32 mouse cellular contexts compared by ENCODE assay signal in the genomic region with DNA sequence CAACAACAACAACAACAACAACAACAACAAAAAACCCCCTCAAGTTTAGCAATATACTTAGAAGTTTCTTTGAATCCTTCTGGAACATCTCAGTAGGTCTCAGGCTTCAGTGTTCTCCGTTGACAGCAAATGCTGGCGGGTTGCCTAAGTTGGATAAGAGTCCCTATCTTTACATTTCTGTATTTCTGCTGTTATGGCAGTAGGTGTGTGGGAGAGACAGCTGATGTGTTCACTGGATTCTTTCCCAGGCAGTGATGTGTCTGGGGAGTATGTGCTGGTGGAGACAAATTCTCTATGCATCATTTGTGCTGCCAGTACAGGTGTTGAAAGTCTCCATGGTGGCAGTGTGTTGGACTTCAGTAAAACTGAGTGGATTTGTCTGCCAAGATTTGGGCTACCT. TPM values are rescaled to one million over a fixed set of nuclear protein-coding genes. Genes with fewer than 3 reads are reported as not detected.
DNase-seq lines count a peak whose midpoint lies in the region; ATAC-seq lines count a peak whose summit lies in the region.
"Had no signal": no experiment of that assay in that cellular context is flagged by ENCODE, and none has a peak within 500 bp of the region (broad histone marks: within the 10 kb centered on the region; RNA-seq: fewer than 3 reads in every experiment).

No protein-coding gene starts in this region.

- H3K9ac ChIP-seq in liver, embryonic 12.5 days, result no peak overlapping the region
- H3K9ac ChIP-seq: hindbrain, embryonic 15.5 days; limb, embryonic 13.5 days; liver, embryonic 13.5 days; lung, embryonic 15.5 days had no signal

- H3K4me2 ChIP-seq in liver, embryonic 12.5 days, result no peak overlapping the region
- H3K4me2 ChIP-seq: hindbrain, embryonic 15.5 days; limb, embryonic 13.5 days; liver, embryonic 13.5 days; lung, embryonic 15.5 days had no signal

- no peak overlapping the region for H3K27ac ChIP-seq in liver, embryonic 12.5 days
- H3K27ac ChIP-seq: embryonic facial prominence, embryonic 10.5 days; gastrocnemius, adult 2 months; heart, embryonic 10.5 days; hindbrain, embryonic 15.5 days; layer of hippocampus, adult 2 months; limb, embryonic 13.5 days; liver, embryonic 13.5 days; lung, embryonic 15.5 days had no signal

- ATAC-seq in frontal cortex, adult (ENCODE audit: low TSS enrichment), result peak; percentile 99
- ATAC-seq in liver, embryonic 12.5 days, result no peak
- ATAC-seq: forebrain, embryonic 16.5 days had no signal

- intact Hi-C loops in left cerebral cortex, postnatal 14 days (cut with DNase I), result no loop called here

- H3K27me3 ChIP-seq in liver, embryonic 12.5 days (replicated peaks), result no peaks in the 10 kb centered on the region
- H3K27me3 ChIP-seq: hindbrain, embryonic 15.5 days; limb, embryonic 13.5 days; liver, embryonic 13.5 days; lung, embryonic 15.5 days; megakaryocyte, embryonic 14.5 days had no signal

- H3K9me3 ChIP-seq in liver, embryonic 12.5 days (replicated peaks), result no peaks in the 10 kb centered on the region
- H3K9me3 ChIP-seq: embryonic facial prominence, embryonic 10.5 days; heart, embryonic 10.5 days; hindbrain, embryonic 15.5 days; limb, embryonic 13.5 days; liver, embryonic 13.5 days; lung, embryonic 15.5 days; megakaryocyte, embryonic 14.5 days had no signal

- H3K36me3 ChIP-seq in liver, embryonic 12.5 days, result no peaks in the 10 kb centered on the region
- H3K36me3 ChIP-seq: embryonic facial prominence, embryonic 10.5 days; heart, embryonic 10.5 days; hindbrain, embryonic 15.5 days; limb, embryonic 13.5 days; liver, embryonic 13.5 days; lung, embryonic 15.5 days had no signal

- peak; percentile 15 for DNase-seq in layer of hippocampus, adult 11-12 months (ENCODE audit: low spot score)
- DNase-seq in layer of hippocampus, adult 18-20 months (ENCODE audit: low spot score in 2 of 2), result no peak
- DNase-seq in left cerebral cortex, postnatal 14 days (ENCODE audit: low spot score in 2 of 2), result peak; percentile 59 to 81
- DNase-seq in right cerebral cortex, postnatal 25 days, result peak; percentile 39
- no peak for DNase-seq in kidney, adult 18-20 months
- DNase-seq in adrenal gland, adult 8-10 months, result no peak
- DNase-seq: adrenal gland, postnatal 25 days; cerebellum, adult 11 months; cerebellum, postnatal 10 days; gastrocnemius, adult 2 months; heart, postnatal 4 days; kidney, adult 8-10 months; kidney, postnatal 10 days; liver, embryonic 13.5 days; lung, postnatal 36 days; midbrain, embryonic 14.5 days had no signal

- H3K4me3 ChIP-seq in liver, embryonic 12.5 days, result no peak overlapping the region
- H3K4me3 ChIP-seq: embryonic facial prominence, embryonic 10.5 days; gastrocnemius, adult 2 months; heart, embryonic 10.5 days; hindbrain, embryonic 15.5 days; layer of hippocampus, adult 2 months; limb, embryonic 13.5 days; liver, embryonic 13.5 days; lung, embryonic 15.5 days; megakaryocyte, embryonic 14.5 days; myocyte had no signal

- no peaks in the 10 kb centered on the region for H3K4me1 ChIP-seq in liver, embryonic 12.5 days
- H3K4me1 ChIP-seq: embryonic facial prominence, embryonic 10.5 days; heart, embryonic 10.5 days; hindbrain, embryonic 15.5 days; limb, embryonic 13.5 days; liver, embryonic 13.5 days; lung, embryonic 15.5 days; megakaryocyte, embryonic 14.5 days had no signal

- 53% methylated on average over 2 of the region's 2 CpGs for WGBS in liver, embryonic 12.5 days (ENCODE audit: insufficient replicate concordance)

RNA-seq across cellular contexts. Expression of a gene that starts 22.4 kb away (rescaled TPM):
- total RNA-seq in layer of hippocampus, adult 18-20 months (2021), result 1 to 10 TPM; 5.1 to 7.8 TPM
- 10 to 100 TPM; 18.9 to 21.7 TPM for total RNA-seq in left cerebral cortex, postnatal 14 days (2021)
- under 1 TPM in 3 of 4 experiments, not detected in 1; 0.38 to 0.70 (median 0.46) TPM for total RNA-seq in adrenal gland, adult 8-10 months (2022)
- 0.35 and 0.45 TPM in 2 replicates for polyA plus RNA-seq in liver, embryonic 12.5 days (2016; fragmentation: Nextera tagmentation; extraction: Ambion mirVana)
- total RNA-seq: adrenal gland, postnatal 25 days had no signal

RNA-seq across cellular contexts. Expression of a gene that starts 23.3 kb away (rescaled TPM):
- not detected for total RNA-seq in layer of hippocampus, adult 18-20 months (2021)
- under 1 TPM in 1 of 2 experiments, not detected in 1; 0.79 TPM for total RNA-seq in left cerebral cortex, postnatal 14 days (2021)
- total RNA-seq in adrenal gland, adult 8-10 months (2022), result not detected
- polyA plus RNA-seq in liver, embryonic 12.5 days (2016; fragmentation: Nextera tagmentation; extraction: Ambion mirVana), result not detected in 2 replicates
- total RNA-seq: adrenal gland, postnatal 25 days; gastrocnemius, adult 2 months; heart, postnatal 4 days; layer of hippocampus, adult 2 months had no signal
- polyA plus RNA-seq: embryonic facial prominence, embryonic 10.5 days; gonadal fat pad, adult 2 months; heart, embryonic 10.5 days; heart, embryonic 16.5 days; intestine, embryonic 14.5 days; limb, embryonic 13.5 days; liver, embryonic 13.5 days; lung, embryonic 15.5 days; myocyte; stomach, embryonic 16.5 days; thymus, postnatal 0 days had no signal

Comparison
In these comparisons a context has a peak if more than half of its experiments do, and no peak if none do; other contexts are left out.
1. DNase-seq: peak in layer of hippocampus, adult 11-12 months (single experiment), left cerebral cortex, postnatal 14 days (2 of 2) and right cerebral cortex, postnatal 25 days (single experiment); none in layer of hippocampus, adult 18-20 months (0 of 2), kidney, adult 18-20 months (single experiment) and adrenal gland, adult 8-10 months (single experiment).